8 mouse cellular contexts compared by ENCODE assay signal in the genomic region with DNA sequence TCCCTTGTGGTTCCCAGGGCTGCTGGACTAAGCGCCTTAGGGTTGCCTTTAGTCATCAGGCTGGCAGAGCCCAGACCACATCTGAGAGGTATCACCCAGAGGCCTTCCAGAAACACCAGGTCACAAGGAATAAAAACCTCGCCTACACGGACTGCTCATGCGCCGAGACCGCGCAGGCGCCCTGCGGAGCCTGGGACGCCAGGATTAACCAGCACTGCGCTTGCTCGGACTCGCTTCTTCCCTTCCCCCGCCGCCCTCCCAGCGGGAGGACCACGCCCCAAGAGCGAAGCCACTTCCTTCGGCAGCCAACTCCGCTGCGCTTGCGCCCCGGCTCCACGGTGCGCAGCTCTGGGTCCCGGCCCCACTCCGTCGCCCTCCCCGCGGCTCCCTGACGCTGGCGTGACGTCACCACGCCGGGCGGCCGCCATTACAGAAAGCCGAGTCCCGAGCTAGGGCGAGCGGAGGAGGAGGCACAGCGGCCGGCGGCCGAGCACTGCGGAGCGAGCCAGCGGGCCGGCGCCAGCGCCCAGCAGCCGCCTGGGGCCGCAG. TPM values are rescaled to one million over a fixed set of nuclear protein-coding genes. Genes with fewer than 3 reads are reported as not detected.
DNase-seq lines count a peak whose midpoint lies in the region; ATAC-seq and TF ChIP-seq lines count a peak whose summit lies in the region.

A gene (plus strand): TSS at position 284 of the 549 bp plus-strand sequence.

- no peak for TF ChIP-seq CTCF in gastrocnemius, adult 2 months (IDR thresholded peaks at IDR 0.05)
- TF ChIP-seq CTCF in hindbrain, postnatal 0 days (IDR thresholded peaks at IDR 0.05; ENCODE audit: low read depth): no peak
- no peak; the same call in 1 of the 2 replicates for TF ChIP-seq CTCF in left cerebral cortex, adult 2 months (IDR thresholded peaks at IDR 0.05)

- intact Hi-C loops in gastrocnemius, adult 2 months (cut with DNase I): loop anchor here (1.0 kb wide), 1 partner anchor 98 kb away; a partner anchor contains a TSS
- intact Hi-C loops in left cerebral cortex, adult 2 months (cut with DNase I): loop anchor here (2.0 kb wide), 2 partner anchors 98 to 242 kb away; a partner anchor contains a TSS

- peak within 1 kb of the TSS; percentile 99 for H3K9ac ChIP-seq in hindbrain, postnatal 0 days (replicated peaks; ENCODE audit: low read length)

- peak; percentile 96 for ATAC-seq in common myeloid progenitor, adult 5-6 weeks (replicated peaks; ENCODE audit: low read depth, poor library complexity, severe bottlenecking)
- peak; percentile 98 for ATAC-seq in hindbrain, postnatal 0 days
- ATAC-seq in megakaryocyte, adult 5-6 weeks (ENCODE audit: poor library complexity, severe bottlenecking): peak; percentile 97

- peak within 1 kb of the TSS; percentile 100 for H3K27ac ChIP-seq in gastrocnemius, adult 2 months
- peak within 1 kb of the TSS; percentile 100 for H3K27ac ChIP-seq in hindbrain, postnatal 0 days
- peak within 1 kb of the TSS; percentile 96 for H3K27ac ChIP-seq in left cerebral cortex, adult 2 months

- H3K9me3 ChIP-seq in hindbrain, postnatal 0 days (ENCODE audit: low read length): no peaks in the 10 kb centered on the region

- peak within 1 kb of the TSS; percentile 79 for H3K4me2 ChIP-seq in hindbrain, postnatal 0 days (ENCODE audit: low read depth, low read length)

- peak; percentile 100 for DNase-seq in ZHBTc4 (ENCODE audit: low read depth, low spot score)
- peak; percentile 99 for DNase-seq in gastrocnemius, adult 2 months
- DNase-seq in hindbrain, postnatal 0 days (ENCODE audit: low spot score): peak; percentile 99
- DNase-seq in left cerebral cortex, adult 2 months (ENCODE audit: extremely low spot score in 1 of 2, low spot score in 2 of 2): peak; percentile 98 to 99
- DNase-seq in right cerebral cortex, adult 2 months (ENCODE audit: low spot score in 2 of 2): peak; percentile 98
- peak; percentile 98 for DNase-seq in urinary bladder, postnatal 14 days (ENCODE audit: low spot score)

- H3K4me3 ChIP-seq in gastrocnemius, adult 2 months: peak within 1 kb of the TSS; percentile 97
- H3K4me3 ChIP-seq in hindbrain, postnatal 0 days (ENCODE audit: low read length): peak within 1 kb of the TSS; percentile 99
- H3K4me3 ChIP-seq in left cerebral cortex, adult 2 months: peak within 1 kb of the TSS; percentile 98

- H3K4me1 ChIP-seq in hindbrain, postnatal 0 days (ENCODE audit: insufficient read depth, low read length): peaks cover 26% of the 10 kb centered on the region

- under 1% methylated on average over 46 of the region's 53 CpGs for WGBS in hindbrain, postnatal 0 days

- no peaks in the 10 kb centered on the region for H3K36me3 ChIP-seq in hindbrain, postnatal 0 days (ENCODE audit: insufficient read depth, low read length)

- no peaks in the 10 kb centered on the region for H3K27me3 ChIP-seq in hindbrain, postnatal 0 days (ENCODE audit: insufficient read depth, low read length)

RNA-seq across cellular contexts. Expression of the gene that starts here (rescaled TPM):
- total RNA-seq in common myeloid progenitor, adult 5-6 weeks (2017): 109 and 112 TPM in 2 replicates
- 10 to 100 TPM; 43.2 to 54.0 TPM for total RNA-seq in gastrocnemius, adult 2 months (2021)
- 115 and 116 TPM in 2 replicates for total RNA-seq in hindbrain, postnatal 0 days (2014; rRNA removed)
- 110 and 117 TPM in 2 replicates for polyA plus RNA-seq in hindbrain, postnatal 0 days (2015; fragmentation: Nextera tagmentation; extraction: Ambion mirVana)
- 100 to 1,000 TPM; 109 to 121 TPM for total RNA-seq in left cerebral cortex, adult 2 months (2021)
- 68.5 and 70.6 TPM in 2 replicates for total RNA-seq in megakaryocyte, adult 5-6 weeks (2015)
- total RNA-seq in megakaryocyte, adult 5-6 weeks (2017): 72.5 and 75.7 TPM in 2 replicates

Comparison
In these comparisons a context has a peak if more than half of its experiments do, and no peak if none do; other contexts are left out.
1. Peak in every context shown above with its lines: DNase-seq, ATAC-seq, H3K4me3 ChIP-seq and H3K27ac ChIP-seq.